Mouse (Mus musculus) urinary bladder, postnatal 36 days (tissue): Measurements from ENCODE around the gene Zcchc14.

Experiments
- DNase-seq, 2 experiments: peaks; one replicate each; pipeline ENCODE4 v3.0.0; 2022; ENCODE audit warnings: low spot score in 2 of 2, mixed read lengths in 1 of 2

The Zcchc14 gene

GRCm38 (mm10) chr8:121665329-121665728, 12.6 kb upstream of the Zcchc14 start:
- peak; percentile 44 to 66 for DNase-seq

- DNase-seq: no peak
These were observed 10.4 kb upstream of the Zcchc14 start for GRCm38 (mm10) chr8:121663101-121663500.

- DNase-seq: no peak
These were observed 9.1 kb upstream of the Zcchc14 start for GRCm38 (mm10) chr8:121661631-121662357.

GRCm38 (mm10) chr8:121660602-121661001, 7.9 kb upstream of the Zcchc14 start:
- no peak for DNase-seq

GRCm38 (mm10) chr8:121654966-121655494, 2.3 kb upstream of the Zcchc14 start:
- no peak for DNase-seq

GRCm38 (mm10) chr8:121654131-121654530, 1.4 kb upstream of the Zcchc14 start:
- DNase-seq: no peak

GRCm38 (mm10) chr8:121653340-121654019, 779 bp upstream of the Zcchc14 start:
- no peak for DNase-seq

GRCm38 (mm10) chr8:121651874-121652361, 783 bp downstream of the Zcchc14 start:
- peak in 1 of 2 experiments; percentile 48 for DNase-seq

- no peak for DNase-seq
These were observed 1.3 kb downstream of the Zcchc14 start for GRCm38 (mm10) chr8:121651308-121651873.

- no peak for DNase-seq
These were observed 2.1 kb downstream of the Zcchc14 start for GRCm38 (mm10) chr8:121650389-121651307.

- no peak for DNase-seq
These were observed 2.8 kb downstream of the Zcchc14 start for GRCm38 (mm10) chr8:121649904-121650303.

GRCm38 (mm10) chr8:121649423-121649822, 3.3 kb downstream of the Zcchc14 start:
- DNase-seq: no peak

- DNase-seq: no peak
These were observed 4.2 kb downstream of the Zcchc14 start for GRCm38 (mm10) chr8:121648451-121648850.

GRCm38 (mm10) chr8:121647511-121648215, 5.0 kb downstream of the Zcchc14 start:
- DNase-seq: no peak

GRCm38 (mm10) chr8:121643384-121643783, 9.3 kb downstream of the Zcchc14 start:
- DNase-seq: no peak

- no peak for DNase-seq
These were observed 9.9 kb downstream of the Zcchc14 start for GRCm38 (mm10) chr8:121642804-121643203.

GRCm38 (mm10) chr8:121636180-121636579, 16.5 kb downstream of the Zcchc14 start:
- no peak for DNase-seq

GRCm38 (mm10) chr8:121635534-121635933, 17.2 kb downstream of the Zcchc14 start:
- no peak for DNase-seq

GRCm38 (mm10) chr8:121632401-121632800, 20.3 kb downstream of the Zcchc14 start:
- no peak for DNase-seq

- no peak for DNase-seq
These were observed 21.0 kb downstream of the Zcchc14 start for GRCm38 (mm10) chr8:121631645-121632071.

- no peak for DNase-seq
These were observed 24.0 kb downstream of the Zcchc14 start for GRCm38 (mm10) chr8:121628681-121629080.
